Mouse (Mus musculus): ENCODE results near the gene Gm11111.
"Not testable (repeated sequence)": the region's sequence is repeated elsewhere in the genome, so short reads cannot be mapped to it uniquely, and the experiment has no call there.

Gm11111 gene

GRCm38 (mm10) chr5:98552395-98552794 is at the start of gene Gm11111:
TSS of gene Gm11111 (plus strand) at chr5:98552695.
- no peak for DNase-seq (ENCODE audit: extremely low read depth, low read depth, low spot score)

- no peak for DNase-seq (ENCODE audit: extremely low read depth, low read depth, low spot score)
Measured at GRCm38 (mm10) chr5:98516214-98516613, 36.3 kb upstream of the Gm11111 start.

GRCm38 (mm10) chr5:98520118-98520517 is 32.4 kb upstream of the Gm11111 start:
- DNase-seq (ENCODE audit: extremely low read depth, low read depth, low spot score): no peak

DNA sequence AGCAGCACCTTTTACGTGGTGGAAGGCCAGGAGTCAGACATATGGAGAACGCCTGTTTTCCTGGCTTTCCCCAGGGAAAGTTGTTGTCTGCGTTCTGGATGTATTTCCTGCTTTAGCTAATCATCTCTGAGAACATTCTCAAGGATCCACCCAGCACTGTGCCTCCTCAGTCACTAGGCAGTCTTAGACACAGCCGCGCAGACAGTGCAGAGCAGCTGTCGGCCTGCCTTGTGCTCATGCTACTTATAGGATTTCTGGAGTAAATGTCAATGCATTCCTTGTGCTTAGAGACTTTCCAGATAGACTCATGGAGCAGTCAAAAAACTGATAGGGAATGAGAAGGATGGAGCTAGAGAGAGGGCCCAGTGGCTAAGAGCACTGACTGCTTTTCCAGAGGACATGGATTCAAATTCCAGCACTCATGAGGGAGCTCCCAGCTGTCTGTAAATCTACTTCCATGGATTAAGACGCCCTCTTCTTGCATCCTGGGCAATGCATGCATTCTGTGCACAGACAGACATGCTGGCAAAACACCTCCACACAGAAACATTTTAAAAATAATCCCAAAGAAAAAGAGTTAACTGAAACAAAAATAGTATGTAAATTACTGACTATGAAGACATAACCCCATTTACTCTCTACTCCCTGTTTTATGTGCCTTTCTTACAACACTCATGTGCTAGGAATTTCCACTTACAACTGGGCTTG is 30.1 kb upstream of the Gm11111 start:
- DNase-seq (ENCODE audit: extremely low read depth, low read depth, low spot score): no peak

DNA sequence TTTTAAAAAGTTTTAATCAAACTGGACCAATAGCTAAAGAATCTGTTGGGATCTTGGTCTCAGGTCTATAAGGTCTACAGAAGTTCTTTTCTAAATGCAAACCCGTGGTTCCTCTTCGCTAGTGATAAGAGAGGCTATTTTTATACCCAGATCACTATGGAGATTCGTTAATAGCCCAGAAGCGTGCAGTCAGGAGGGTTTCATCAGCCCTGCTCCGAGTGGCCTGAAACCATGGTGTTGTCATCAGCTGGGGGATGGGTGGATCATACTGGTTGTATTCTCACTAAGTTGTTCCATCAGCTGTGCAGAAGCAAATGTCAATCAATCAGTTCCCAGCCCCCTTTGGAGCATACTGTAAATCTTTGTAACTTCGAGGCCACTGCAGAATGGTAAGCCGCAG is 29.4 kb upstream of the Gm11111 start:
- no peak for DNase-seq (ENCODE audit: extremely low read depth, low read depth, low spot score)

GRCm38 (mm10) chr5:98523783-98524182 is 28.7 kb upstream of the Gm11111 start:
- DNase-seq (ENCODE audit: extremely low read depth, low read depth, low spot score): no peak

GRCm38 (mm10) chr5:98541333-98541732 is 11.2 kb upstream of the Gm11111 start:
- DNase-seq (ENCODE audit: extremely low read depth, low read depth, low spot score): no peak

GRCm38 (mm10) chr5:98550285-98550684 is 2.2 kb upstream of the Gm11111 start:
- DNase-seq (ENCODE audit: extremely low read depth, low read depth, low spot score): no peak

DNA sequence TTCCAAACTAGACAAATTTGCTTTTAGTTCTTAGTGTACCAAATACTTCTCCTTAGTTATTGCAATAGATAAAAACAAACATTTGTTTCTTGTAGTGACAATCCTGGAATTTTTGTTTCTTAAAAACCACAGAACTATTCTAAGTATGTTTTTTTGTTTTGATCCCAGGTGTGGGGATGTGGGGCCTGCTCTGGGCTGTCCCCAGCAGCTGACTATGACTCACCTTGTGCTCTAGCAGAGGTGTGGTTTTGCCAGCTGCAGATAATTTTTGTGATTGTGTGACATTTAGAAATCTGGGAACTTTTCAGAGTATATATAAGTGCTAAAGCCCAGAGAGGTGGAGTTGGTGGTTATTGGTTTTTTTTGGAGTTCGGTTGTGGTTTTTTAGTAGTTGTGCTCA is 1.6 kb upstream of the Gm11111 start:
- no peak for DNase-seq (ENCODE audit: extremely low read depth, low read depth, low spot score)

- DNase-seq (ENCODE audit: extremely low read depth, low read depth, low spot score): no peak
Measured at GRCm38 (mm10) chr5:98552811-98553601, 511 bp downstream of the Gm11111 start.

- no peak for DNase-seq (ENCODE audit: extremely low read depth, low read depth, low spot score)
Measured at GRCm38 (mm10) chr5:98561301-98561700, 8.8 kb downstream of the Gm11111 start.

- DNase-seq (ENCODE audit: extremely low read depth, low read depth, low spot score): no peak
Measured at GRCm38 (mm10) chr5:98562806-98563205, 10.3 kb downstream of the Gm11111 start.

DNA sequence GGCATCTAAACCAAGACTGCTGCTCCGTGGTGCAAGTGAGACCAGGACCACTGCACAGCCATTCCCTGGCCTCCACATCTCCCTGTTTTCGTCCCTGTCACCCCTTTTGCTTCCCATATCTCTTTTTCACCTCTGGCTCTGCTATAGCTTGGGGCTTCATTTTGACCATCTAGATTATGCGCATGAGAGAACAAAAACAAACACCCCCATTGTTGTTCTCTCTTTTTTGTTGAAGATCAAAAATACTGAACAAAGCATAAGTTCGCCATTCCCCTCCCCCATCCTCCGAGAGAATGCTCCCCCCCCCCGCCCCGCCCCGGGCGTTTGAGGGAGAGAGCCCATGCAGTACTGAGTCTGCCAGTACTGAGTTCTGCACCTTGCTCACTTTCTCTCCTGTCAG is 11.3 kb downstream of the Gm11111 start:
- DNase-seq (ENCODE audit: extremely low read depth, low read depth, low spot score): no peak

DNA sequence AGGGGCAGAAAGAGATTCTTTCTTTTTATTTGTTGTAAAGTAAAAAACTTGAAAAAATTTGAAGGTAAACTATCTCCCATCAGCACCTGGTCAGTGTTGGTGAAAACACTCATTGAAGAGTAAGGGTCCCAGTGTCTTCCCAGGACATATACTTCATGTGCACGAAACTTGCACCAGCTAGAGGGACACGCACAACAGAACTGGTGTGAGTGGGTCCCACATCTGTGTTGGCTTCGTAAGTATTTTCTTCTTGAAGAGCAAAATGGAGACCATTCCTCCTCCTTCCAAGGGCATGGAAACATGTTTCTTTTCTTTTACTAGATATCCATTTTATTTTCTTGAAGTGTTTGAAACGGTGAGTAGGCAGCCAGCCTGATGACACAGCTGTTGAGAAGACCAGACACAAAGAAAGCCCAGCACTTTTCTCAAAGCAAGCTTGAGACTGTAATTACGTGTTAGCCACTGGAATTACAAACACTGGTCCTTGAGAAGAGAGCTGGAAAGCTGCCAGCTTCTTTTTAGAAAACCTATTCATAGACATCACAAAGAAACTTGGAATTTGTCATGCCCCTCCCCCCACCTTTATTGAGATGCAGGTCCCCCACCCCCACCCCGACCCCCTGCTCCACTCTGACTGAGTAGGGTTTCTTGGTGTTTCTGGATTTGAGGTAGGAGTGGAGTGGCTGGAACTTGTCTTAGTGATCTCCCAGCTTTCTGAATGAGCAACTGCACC is 14.1 kb downstream of the Gm11111 start:
- DNase-seq (ENCODE audit: extremely low read depth, low read depth, low spot score): no peak

GRCm38 (mm10) chr5:98568481-98568880 is 16.0 kb downstream of the Gm11111 start:
- DNase-seq (ENCODE audit: extremely low read depth, low read depth, low spot score): no peak

- no peak for DNase-seq (ENCODE audit: extremely low read depth, low read depth, low spot score)
Measured at GRCm38 (mm10) chr5:98569029-98569513, 16.6 kb downstream of the Gm11111 start.

- no peak for DNase-seq (ENCODE audit: extremely low read depth, low read depth, low spot score)
Measured at GRCm38 (mm10) chr5:98572392-98572791, 19.9 kb downstream of the Gm11111 start.

DNA sequence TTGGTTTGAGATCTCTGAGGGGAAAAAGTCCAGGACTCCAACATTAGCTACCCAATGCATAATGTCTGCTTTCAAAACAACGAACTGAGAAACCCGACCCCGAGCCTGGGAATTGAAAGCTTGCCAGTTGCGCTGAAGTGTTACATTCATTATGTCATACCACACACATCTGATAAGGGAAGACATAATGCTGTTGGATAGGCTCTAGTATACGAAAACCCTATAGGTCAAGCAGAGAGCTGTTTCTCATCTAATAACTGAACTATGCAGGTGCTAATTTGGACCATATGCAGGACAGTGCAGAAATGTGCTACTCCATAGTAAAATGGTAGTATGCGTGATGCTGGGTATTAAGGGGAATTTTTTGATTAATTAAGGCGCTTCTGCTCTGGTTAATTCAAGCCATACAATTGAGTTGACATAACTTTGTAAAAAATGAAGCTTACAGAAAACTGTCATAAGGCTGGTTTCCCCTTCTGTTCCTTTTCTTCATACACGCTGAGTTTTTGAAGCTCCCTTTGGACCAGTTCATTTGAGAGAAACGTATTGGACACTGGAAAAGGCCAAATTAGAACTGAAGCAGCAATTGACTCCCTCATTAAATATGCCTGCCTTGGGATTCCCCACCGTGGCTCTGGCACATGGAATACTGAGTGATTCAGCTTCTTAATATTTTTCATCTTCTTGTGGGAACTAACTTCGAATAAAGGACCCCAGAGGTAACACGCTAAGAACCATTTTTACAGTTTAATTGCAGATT is 22.4 kb downstream of the Gm11111 start:
- no peak for DNase-seq (ENCODE audit: extremely low read depth, low read depth, low spot score)

DNA sequence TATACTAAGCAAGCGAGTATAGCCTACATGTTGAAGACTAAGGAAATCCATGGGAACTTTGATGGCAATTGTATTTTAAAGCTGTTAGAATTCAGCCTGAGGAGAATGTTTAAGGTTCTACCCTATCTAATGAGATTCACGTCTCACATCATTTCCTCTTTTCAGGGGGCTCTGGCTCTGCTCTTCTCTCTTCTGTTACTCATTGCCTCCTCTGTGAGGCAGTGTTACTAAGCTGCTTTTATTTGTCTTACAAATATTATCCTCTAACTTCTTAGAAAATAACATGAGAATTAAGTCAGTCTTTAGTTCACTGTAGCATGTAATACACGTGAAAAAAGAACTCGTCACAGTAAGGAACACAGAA is 23.0 kb downstream of the Gm11111 start:
- no peak for DNase-seq (ENCODE audit: extremely low read depth, low read depth, low spot score)

DNA sequence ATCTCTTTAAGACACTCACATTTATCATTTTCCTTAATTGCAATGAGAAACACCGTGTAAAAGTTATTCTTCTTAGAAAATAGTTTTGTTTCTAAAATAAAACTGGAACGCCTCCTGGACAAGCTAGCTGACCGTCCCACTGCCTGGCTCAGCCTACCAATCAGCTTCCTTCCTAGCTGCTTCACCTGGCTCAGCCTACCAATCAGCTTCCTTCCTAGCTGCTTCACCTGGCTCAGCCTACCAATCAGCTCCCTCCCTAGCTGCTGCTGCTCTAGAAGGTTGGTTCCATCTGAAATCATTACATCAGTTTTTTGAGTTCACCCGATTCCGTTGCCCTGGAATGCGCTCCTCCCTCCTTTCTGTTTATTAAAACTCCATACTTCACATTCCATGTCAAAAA is 24.0 kb downstream of the Gm11111 start:
- not testable (repeated sequence) for DNase-seq (ENCODE audit: extremely low read depth, low read depth, low spot score)

DNA sequence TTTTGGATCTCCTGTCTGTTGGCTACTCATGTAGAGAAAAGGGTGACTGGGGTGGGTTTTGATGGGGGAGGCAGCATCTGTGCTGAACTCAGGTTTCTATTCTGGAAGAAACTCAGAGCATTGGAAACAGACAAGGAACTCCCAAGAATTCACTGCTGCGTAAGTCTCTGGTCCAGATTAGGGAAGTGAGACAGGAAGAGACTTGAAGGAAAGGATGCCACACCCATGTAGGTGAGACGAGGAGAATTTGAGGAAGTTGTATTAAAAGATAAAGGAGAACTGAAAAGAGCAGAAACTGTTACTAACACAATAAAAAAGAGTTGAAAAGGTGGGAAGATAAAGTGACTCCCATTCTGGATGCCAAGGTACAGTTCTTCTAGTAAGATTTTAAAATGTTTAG is 25.9 kb downstream of the Gm11111 start:
- no peak for DNase-seq (ENCODE audit: extremely low read depth, low read depth, low spot score)
